Mouse (Mus musculus) ES-Bruce4 (cell line): ENCODE results near the gene Ctnna3. TPM values are rescaled to one million over a fixed set of nuclear protein-coding genes. Genes with fewer than 3 reads are reported as not detected.

ENCODE experiments used
- H3K27ac ChIP-seq: 2 replicates; pipeline ENCODE4 v1.5.1; 2012; ENCODE audit warnings: low read length, inconsistent platforms; ENCODE audit not compliant: insufficient read depth
- H3K27me3 ChIP-seq: 2 replicates; pipeline ENCODE4 v1.6.1; 2012; ENCODE audit warnings: mild to moderate bottlenecking, low read length, inconsistent platforms; ENCODE audit not compliant: control insufficient read depth, poor library complexity, insufficient read depth, severe bottlenecking
- H3K36me3 ChIP-seq: 2 replicates; pipeline ENCODE4 v1.6.1; 2012; ENCODE audit warnings: inconsistent platforms, mild to moderate bottlenecking, low read length, moderate library complexity; ENCODE audit not compliant: control insufficient read depth, poor library complexity, insufficient read depth, severe bottlenecking
- H3K4me1 ChIP-seq: one replicate; pipeline ENCODE4 v1.8.1; 2011; ENCODE audit warnings: low read length; ENCODE audit not compliant: control insufficient read depth, insufficient read depth
- H3K4me3 ChIP-seq: 2 replicates; pipeline ENCODE4 v1.5.1; 2011; ENCODE audit warnings: low read depth, mild to moderate bottlenecking, low read length
- H3K9ac ChIP-seq: 2 replicates; pipeline ENCODE4 v1.6.1; 2012; ENCODE audit warnings: low read depth, mild to moderate bottlenecking, inconsistent platforms; ENCODE audit not compliant: poor library complexity, severe bottlenecking
- H3K9me3 ChIP-seq: replicated peaks from 2 replicates; pipeline ENCODE4 v1.6.1; 2012; ENCODE audit warnings: mild to moderate bottlenecking, low read length, inconsistent platforms; ENCODE audit not compliant: control insufficient read depth, poor library complexity, insufficient read depth, severe bottlenecking
- CTCF ChIP-seq: IDR thresholded peaks from one replicate; pipeline ENCODE4 v1.8.1; 2011; ENCODE audit warnings: low read depth, low read length
- EP300 ChIP-seq: IDR thresholded peaks from 2 replicates; pipeline ENCODE4 v1.6.1; 2011; ENCODE audit warnings: low read depth, low read length; ENCODE audit not compliant: insufficient read depth
- POLR2A ChIP-seq: IDR thresholded peaks from one replicate; pipeline ENCODE4 v1.8.1; 2011; ENCODE audit warnings: low read length; ENCODE audit not compliant: insufficient read depth
- polyA plus RNA-seq: library from polyadenylated mRNA; stranded (reverse); fragments of >200 nt; gene quantifications from 2 replicates; pipeline ENCODE4 v1.2.4, GENCODE M21; 2011; ENCODE audit warnings: low read depth; ENCODE audit not compliant: missing spikeins, insufficient read depth, insufficient read length

The Ctnna3 gene
- polyA plus RNA-seq, 1 experiment = not detected

DNA sequence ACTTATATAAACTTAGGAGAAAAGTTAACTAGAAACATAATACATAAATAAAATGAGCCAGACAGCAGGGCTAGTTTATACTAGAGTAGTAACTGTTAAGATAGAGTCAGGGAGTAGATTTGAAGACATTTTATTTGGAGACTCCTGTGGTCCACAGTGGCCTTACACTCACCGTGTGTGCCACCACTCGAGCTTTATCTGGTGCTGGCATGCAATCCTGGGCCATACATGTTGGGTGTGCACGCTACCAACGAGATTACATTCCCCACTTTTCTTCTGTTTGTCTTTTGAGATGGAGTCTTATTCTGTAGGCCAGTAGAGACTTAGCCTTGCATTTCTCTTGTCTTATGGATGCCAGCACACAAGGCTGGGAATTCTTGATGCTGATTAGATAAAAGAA is 24.0 kb downstream of the Ctnna3 start:
- Histone ChIP-seq H3K4me3 (no peak overlapping the region), H3K4me1 (no peaks in the 10 kb centered on the region), H3K27me3 (no peaks in the 10 kb centered on the region), H3K36me3 (no peaks in the 10 kb centered on the region), H3K27ac (no peak overlapping the region), H3K9ac (no peak overlapping the region), H3K9me3 (no peaks in the 10 kb centered on the region)
- no peak for TF ChIP-seq POLR2A
- no peak for TF ChIP-seq CTCF
- no peak for TF ChIP-seq EP300

DNA sequence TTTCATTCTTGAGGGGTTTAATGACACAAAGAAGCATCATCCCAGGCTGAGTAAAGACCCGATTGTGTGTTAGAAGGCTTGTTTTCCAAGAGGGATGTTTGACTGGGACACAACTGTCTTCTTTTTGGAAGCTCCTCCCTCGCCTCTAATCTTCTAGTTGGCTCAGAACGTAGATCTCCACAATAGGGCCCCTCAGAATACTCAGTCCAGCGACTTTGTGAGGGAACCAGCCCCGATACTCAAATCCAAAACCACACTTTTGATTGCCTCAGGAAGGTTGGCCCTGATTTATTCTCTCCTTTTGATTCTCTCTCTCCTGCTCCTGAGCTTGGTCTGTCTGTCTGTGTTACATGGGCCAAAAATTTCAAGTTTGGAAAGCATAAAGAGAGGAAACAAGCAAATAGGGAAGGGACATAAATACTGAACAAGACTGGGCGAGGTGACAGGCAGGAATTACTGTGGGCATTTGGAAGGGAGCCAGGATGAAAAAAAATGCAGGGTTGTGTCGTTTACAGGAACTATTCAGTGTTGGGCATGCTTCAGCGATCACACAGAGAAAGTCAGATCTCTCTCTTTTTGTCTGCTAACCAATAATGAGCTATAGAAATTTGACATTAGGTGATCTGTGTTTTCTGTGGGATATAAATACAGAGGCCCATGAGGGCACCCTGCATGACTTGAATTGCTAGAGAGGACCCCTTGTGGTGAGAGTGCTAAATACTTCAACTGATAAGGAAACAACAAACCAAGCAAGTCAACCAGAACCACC is 25.4 kb downstream of the Ctnna3 start:
- H3K9ac ChIP-seq = no peak overlapping the region
- no peaks in the 10 kb centered on the region for H3K36me3 ChIP-seq
- no peaks in the 10 kb centered on the region for H3K4me1 ChIP-seq
- H3K4me3 ChIP-seq = no peak overlapping the region
- TF ChIP-seq CTCF (no peak), EP300 (no peak), POLR2A (no peak)
- no peaks in the 10 kb centered on the region for H3K9me3 ChIP-seq
- H3K27ac ChIP-seq = no peak overlapping the region
- H3K27me3 ChIP-seq = no peaks in the 10 kb centered on the region

DNA sequence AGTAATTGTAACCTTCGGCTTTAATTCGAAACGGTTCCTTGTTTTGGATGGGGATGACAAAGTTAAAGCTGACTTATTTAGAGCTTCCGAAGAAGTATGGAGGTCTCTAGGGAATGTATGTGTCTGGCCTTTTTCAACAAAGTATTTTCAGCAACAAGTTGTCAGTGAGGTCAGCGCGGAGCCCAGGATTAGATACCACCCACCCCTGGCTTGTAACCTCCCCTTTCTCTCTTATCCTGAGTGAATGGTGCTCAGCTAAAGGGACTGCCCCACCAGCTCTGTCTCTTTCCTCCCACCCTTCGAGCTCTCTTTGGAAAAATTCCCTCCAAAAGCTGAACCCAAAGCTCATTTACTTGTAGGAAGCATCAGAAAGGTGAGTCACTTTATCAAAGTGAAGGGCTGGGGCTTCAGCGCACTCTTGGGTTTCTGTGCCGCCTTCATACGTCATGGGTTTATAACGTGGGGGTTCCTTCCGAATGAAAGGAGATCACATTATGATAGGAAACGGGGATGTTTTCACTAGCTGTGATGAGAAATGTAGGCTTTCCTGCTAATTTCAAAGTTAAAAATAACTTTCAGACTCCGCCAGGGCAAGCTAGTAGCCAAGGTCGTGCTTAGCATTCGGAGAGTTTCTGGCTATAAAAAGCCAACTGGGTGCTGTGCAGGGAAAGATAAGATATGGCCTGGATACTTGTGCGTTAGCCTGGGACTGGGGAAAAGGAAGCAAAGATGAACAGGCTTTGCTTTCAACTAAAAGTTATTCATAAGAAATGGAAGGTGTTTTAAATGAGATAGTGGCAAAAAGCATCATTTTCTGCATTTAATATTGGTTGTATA is 27.6 kb downstream of the Ctnna3 start:
- Histone ChIP-seq H3K4me1 (no peaks in the 10 kb centered on the region), H3K27ac (no peak overlapping the region), H3K36me3 (no peaks in the 10 kb centered on the region), H3K4me3 (no peak overlapping the region), H3K9ac (no peak overlapping the region), H3K27me3 (no peaks in the 10 kb centered on the region), H3K9me3 (no peaks in the 10 kb centered on the region)
- TF ChIP-seq POLR2A (no peak), CTCF (no peak), EP300 (no peak)

DNA sequence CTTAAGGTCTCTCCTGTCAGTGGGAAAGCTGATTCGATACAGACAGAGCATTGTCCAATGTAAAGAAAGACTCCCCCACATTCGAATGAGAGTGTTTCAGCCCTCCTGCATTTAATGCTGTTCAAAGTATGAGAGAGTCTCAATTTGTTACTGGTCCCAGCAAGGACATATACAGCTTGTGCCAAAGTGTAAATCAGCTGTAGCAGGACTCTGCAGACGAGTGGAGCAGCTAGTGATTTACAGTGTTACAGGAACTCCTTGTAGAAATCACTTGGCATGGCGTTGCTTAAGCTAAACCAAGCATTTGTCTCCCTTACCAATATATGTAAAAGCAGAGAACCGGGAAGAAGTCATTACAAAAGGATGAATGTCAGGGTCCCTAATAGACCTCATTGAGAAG is 31.0 kb downstream of the Ctnna3 start:
- TF ChIP-seq EP300 (no peak), CTCF (no peak), POLR2A (no peak)
- Histone ChIP-seq H3K9me3 (no peaks in the 10 kb centered on the region), H3K27me3 (no peaks in the 10 kb centered on the region), H3K4me3 (no peak overlapping the region), H3K4me1 (no peaks in the 10 kb centered on the region), H3K9ac (no peak overlapping the region), H3K27ac (no peak overlapping the region), H3K36me3 (no peaks in the 10 kb centered on the region)

DNA sequence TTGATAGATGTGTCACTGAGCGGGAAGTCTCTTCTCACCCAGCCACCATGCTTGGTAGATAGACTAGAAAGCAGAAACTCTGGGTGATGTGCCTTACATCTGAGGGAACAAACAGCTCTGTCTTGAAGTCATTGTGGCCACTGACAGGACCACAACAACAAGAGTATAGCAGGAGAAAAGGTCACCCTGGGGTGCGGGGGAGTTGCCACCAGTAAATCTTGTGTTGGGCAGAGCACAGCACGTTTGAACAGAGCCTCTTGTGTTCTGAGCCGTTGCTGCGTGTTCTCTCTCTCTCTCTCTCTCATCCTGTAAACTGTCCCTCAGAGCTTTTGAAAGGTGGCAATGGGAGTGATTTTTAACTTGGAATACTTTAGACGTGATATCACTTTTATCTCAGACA is 42.6 kb downstream of the Ctnna3 start:
- H3K9ac ChIP-seq = no peak overlapping the region
- no peak overlapping the region for H3K27ac ChIP-seq
- H3K27me3 ChIP-seq = no peaks in the 10 kb centered on the region
- TF ChIP-seq EP300 (no peak), CTCF (no peak), POLR2A (no peak)
- H3K9me3 ChIP-seq = no peaks in the 10 kb centered on the region
- no peak overlapping the region for H3K4me3 ChIP-seq
- no peaks in the 10 kb centered on the region for H3K4me1 ChIP-seq
- H3K36me3 ChIP-seq = no peaks in the 10 kb centered on the region

DNA sequence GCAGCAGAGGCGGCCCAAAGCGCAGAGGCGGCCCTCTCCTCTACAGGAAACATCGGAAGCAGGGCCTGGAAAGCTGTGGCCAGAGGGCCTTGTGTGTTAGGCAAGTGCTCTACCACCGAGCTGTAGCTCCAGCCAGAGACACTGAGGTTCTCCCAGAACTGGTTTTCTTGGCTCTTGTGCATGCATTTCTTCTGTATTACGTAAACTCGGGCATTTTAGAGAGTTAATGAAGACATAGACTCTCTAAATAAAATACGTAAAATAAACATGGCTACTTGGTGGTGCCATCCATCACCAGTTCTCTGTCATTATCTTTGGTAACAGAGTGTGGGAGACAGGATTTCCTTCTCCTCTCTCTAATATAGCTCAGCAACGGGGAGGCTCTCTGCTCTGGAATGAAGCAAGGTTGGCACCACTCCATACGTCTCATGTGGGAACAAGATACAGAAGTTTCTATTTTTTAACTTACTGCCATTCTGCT is 46.3 kb downstream of the Ctnna3 start:
- H3K9me3 ChIP-seq = no peaks in the 10 kb centered on the region
- H3K4me1 ChIP-seq = no peaks in the 10 kb centered on the region
- H3K27ac ChIP-seq = no peak overlapping the region
- no peak overlapping the region for H3K9ac ChIP-seq
- H3K27me3 ChIP-seq = no peaks in the 10 kb centered on the region
- TF ChIP-seq EP300 (no peak), CTCF (no peak), POLR2A (no peak)
- no peak overlapping the region for H3K4me3 ChIP-seq
- H3K36me3 ChIP-seq = no peaks in the 10 kb centered on the region
